Mouse (Mus musculus): ENCODE measurements around the gene Hoxb7.
A peak's percentile ranks its signal among the peaks of the same experiment; 100 is the strongest.

The Hoxb7 gene

GRCm38 (mm10) chr11:96268031-96268745, 18.2 kb upstream of the Hoxb7 start:
- DNase-seq (ENCODE audit: low spot score): no peak

GRCm38 (mm10) chr11:96269869-96270268, 16.6 kb upstream of the Hoxb7 start:
- DNase-seq (ENCODE audit: low spot score): no peak

- DNase-seq (ENCODE audit: low spot score): no peak
Observed at GRCm38 (mm10) chr11:96270996-96271540, 15.4 kb upstream of the Hoxb7 start, which contains the start of gene Hoxb9. Gene Hoxb9 (plus strand): TSS chr11:96271457.

- no peak for DNase-seq (ENCODE audit: low spot score)
Observed at GRCm38 (mm10) chr11:96271541-96272011, 14.8 kb upstream of the Hoxb7 start.

GRCm38 (mm10) chr11:96272024-96272921, 14.2 kb upstream of the Hoxb7 start:
- DNase-seq (ENCODE audit: low spot score): no peak

GRCm38 (mm10) chr11:96274428-96274827, 12.0 kb upstream of the Hoxb7 start:
- DNase-seq (ENCODE audit: low spot score): no peak

GRCm38 (mm10) chr11:96275896-96276295, 10.5 kb upstream of the Hoxb7 start:
- no peak for DNase-seq (ENCODE audit: low spot score)

- DNase-seq (ENCODE audit: low spot score): no peak
Observed at GRCm38 (mm10) chr11:96277151-96278044, 9.0 kb upstream of the Hoxb7 start.

GRCm38 (mm10) chr11:96278324-96278723, 8.1 kb upstream of the Hoxb7 start:
- DNase-seq (ENCODE audit: low spot score): no peak

- peak; percentile 85 for DNase-seq (ENCODE audit: low spot score)
Observed at GRCm38 (mm10) chr11:96278773-96279172, 7.7 kb upstream of the Hoxb7 start.

- no peak for DNase-seq (ENCODE audit: low spot score)
Observed at GRCm38 (mm10) chr11:96279421-96280233, 6.8 kb upstream of the Hoxb7 start.

- no peak for DNase-seq (ENCODE audit: low spot score)
Observed at GRCm38 (mm10) chr11:96280399-96281378, 5.7 kb upstream of the Hoxb7 start.

- no peak for DNase-seq (ENCODE audit: low spot score)
Observed at GRCm38 (mm10) chr11:96281396-96281795, 5.0 kb upstream of the Hoxb7 start.

GRCm38 (mm10) chr11:96281855-96282570, 4.4 kb upstream of the Hoxb7 start, which contains the start of gene Hoxb8:
Gene Hoxb8 (plus strand): TSS chr11:96281905.
- DNase-seq (ENCODE audit: low spot score): no peak

GRCm38 (mm10) chr11:96282795-96283430, 3.5 kb upstream of the Hoxb7 start:
- no peak for DNase-seq (ENCODE audit: low spot score)

- DNase-seq (ENCODE audit: low spot score): no peak
Observed at GRCm38 (mm10) chr11:96284041-96284749, 2.2 kb upstream of the Hoxb7 start.
